Mouse (Mus musculus): ENCODE measurements around the gene Cyp27b1.

GRCm38 (mm10) chr10:127081996-127082620 lies 34.1 kb downstream of the Cyp27b1 start:
- no peak for TF ChIP-seq CTCF (IDR thresholded peaks at IDR 0.05; ENCODE audit: insufficient read depth, low read depth, low read length)
- TF ChIP-seq POLR2A (IDR thresholded peaks at IDR 0.05; ENCODE audit: insufficient read depth, low read depth, low read length), result no peak

Measured in olfactory bulb, adult 2 months (tissue).